Mouse (Mus musculus): ENCODE results near the gene Gper1. TPM values are rescaled to one million over a fixed set of nuclear protein-coding genes. Genes with fewer than 3 reads are reported as not detected.

Gene Gper1
- polyA plus RNA-seq, 1 experiment from 2014 or later: 0.17 TPM

GRCm38 (mm10) chr5:139449926-139450325 lies 27.0 kb downstream of the Gper1 start:
- ATAC-seq (ENCODE audit: low read depth) (peak; percentile 23; the same call in 1 of the 2 replicates), DNase-seq (no peak)
- no peak overlapping the region for H3K4me3 ChIP-seq (replicated peaks)
- no peak overlapping the region for H3K9ac ChIP-seq
- H3K27ac ChIP-seq: peak overlapping the region; percentile 41; the same call in 1 of the 2 replicates
- H3K27me3 ChIP-seq: no peaks in the 10 kb centered on the region
- no peaks in the 10 kb centered on the region for H3K9me3 ChIP-seq (replicated peaks)
- no peak overlapping the region for H3K4me2 ChIP-seq
- H3K4me1 ChIP-seq (replicated peaks): peaks cover 16% of the 10 kb centered on the region
- 48% methylated on average over 4 of the region's 4 CpGs for WGBS (ENCODE audit: insufficient replicate concordance)
- H3K36me3 ChIP-seq: peaks cover 12% of the 10 kb centered on the region

GRCm38 (mm10) chr5:139453031-139453430 lies 30.1 kb downstream of the Gper1 start:
- Histone ChIP-seq H3K36me3 (peaks cover 19% of the 10 kb centered on the region), H3K9me3 (replicated peaks) (no peaks in the 10 kb centered on the region), H3K9ac (no peak overlapping the region), H3K4me1 (replicated peaks) (peaks cover 16% of the 10 kb centered on the region), H3K27me3 (no peaks in the 10 kb centered on the region), H3K27ac (no peak overlapping the region), H3K4me2 (no peak overlapping the region), H3K4me3 (replicated peaks) (no peak overlapping the region)
- 84% methylated on average over 10 of the region's 10 CpGs for WGBS (ENCODE audit: insufficient replicate concordance)
- DNase-seq: no peak
- ATAC-seq (ENCODE audit: low read depth): no peak

GRCm38 (mm10) chr5:139455166-139455565 lies 32.2 kb downstream of the Gper1 start:
- Histone ChIP-seq H3K4me2 (no peak overlapping the region), H3K9me3 (replicated peaks) (no peaks in the 10 kb centered on the region), H3K36me3 (peaks cover 19% of the 10 kb centered on the region), H3K4me1 (replicated peaks) (peaks cover 19% of the 10 kb centered on the region), H3K27ac (no peak overlapping the region), H3K9ac (no peak overlapping the region), H3K27me3 (no peaks in the 10 kb centered on the region), H3K4me3 (replicated peaks) (no peak overlapping the region)
- WGBS (ENCODE audit: insufficient replicate concordance): 79% methylated on average over 12 of the region's 12 CpGs
- no peak for DNase-seq
- no peak for ATAC-seq (ENCODE audit: low read depth)

DNA sequence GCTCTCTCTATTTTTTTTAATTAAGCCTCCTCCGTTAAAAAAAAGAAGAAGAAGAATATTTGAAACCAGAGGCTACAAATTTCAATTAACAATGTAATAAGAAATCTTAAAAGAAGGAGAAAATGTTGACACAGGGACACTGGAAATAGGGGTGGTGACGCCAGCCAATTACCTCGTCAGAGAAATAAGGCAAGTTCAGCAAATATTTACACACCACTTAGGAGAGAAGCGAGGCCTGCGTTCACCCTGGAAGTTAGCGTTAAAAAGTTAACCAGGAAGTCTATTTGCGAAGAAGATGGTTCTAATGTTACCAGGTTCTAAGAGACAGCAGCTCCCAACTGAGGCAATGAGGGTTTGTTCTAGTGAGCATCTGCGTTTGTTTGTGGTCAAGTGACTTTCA lies 34.3 kb downstream of the Gper1 start:
- Histone ChIP-seq H3K4me1 (replicated peaks) (peaks cover 27% of the 10 kb centered on the region), H3K9ac (no peak overlapping the region), H3K4me3 (replicated peaks) (no peak overlapping the region), H3K9me3 (replicated peaks) (no peaks in the 10 kb centered on the region), H3K27me3 (no peaks in the 10 kb centered on the region), H3K27ac (no peak overlapping the region), H3K36me3 (peaks cover 12% of the 10 kb centered on the region), H3K4me2 (no peak overlapping the region)
- ATAC-seq (ENCODE audit: low read depth) (no peak), DNase-seq (no peak)
- WGBS (ENCODE audit: insufficient replicate concordance): 74% methylated on average over 8 of the region's 8 CpGs

- Histone ChIP-seq H3K36me3 (peaks cover 7% of the 10 kb centered on the region; the same call in 1 of the 2 replicates), H3K4me2 (peak overlapping the region; percentile 83), H3K4me1 (replicated peaks) (peaks cover 23% of the 10 kb centered on the region), H3K27me3 (no peaks in the 10 kb centered on the region), H3K4me3 (replicated peaks) (peak overlapping the region; percentile 69), H3K27ac (no peak overlapping the region), H3K9me3 (replicated peaks) (no peaks in the 10 kb centered on the region), H3K9ac (peak overlapping the region; percentile 69)
- 5% methylated on average over 10 of the region's 10 CpGs for WGBS (ENCODE audit: insufficient replicate concordance)
- DNase-seq: no peak
- ATAC-seq (ENCODE audit: low read depth): peak; percentile 32; the same call in 1 of the 2 replicates
Observed at GRCm38 (mm10) chr5:139459938-139460337, 37.0 kb downstream of the Gper1 start.

DNA sequence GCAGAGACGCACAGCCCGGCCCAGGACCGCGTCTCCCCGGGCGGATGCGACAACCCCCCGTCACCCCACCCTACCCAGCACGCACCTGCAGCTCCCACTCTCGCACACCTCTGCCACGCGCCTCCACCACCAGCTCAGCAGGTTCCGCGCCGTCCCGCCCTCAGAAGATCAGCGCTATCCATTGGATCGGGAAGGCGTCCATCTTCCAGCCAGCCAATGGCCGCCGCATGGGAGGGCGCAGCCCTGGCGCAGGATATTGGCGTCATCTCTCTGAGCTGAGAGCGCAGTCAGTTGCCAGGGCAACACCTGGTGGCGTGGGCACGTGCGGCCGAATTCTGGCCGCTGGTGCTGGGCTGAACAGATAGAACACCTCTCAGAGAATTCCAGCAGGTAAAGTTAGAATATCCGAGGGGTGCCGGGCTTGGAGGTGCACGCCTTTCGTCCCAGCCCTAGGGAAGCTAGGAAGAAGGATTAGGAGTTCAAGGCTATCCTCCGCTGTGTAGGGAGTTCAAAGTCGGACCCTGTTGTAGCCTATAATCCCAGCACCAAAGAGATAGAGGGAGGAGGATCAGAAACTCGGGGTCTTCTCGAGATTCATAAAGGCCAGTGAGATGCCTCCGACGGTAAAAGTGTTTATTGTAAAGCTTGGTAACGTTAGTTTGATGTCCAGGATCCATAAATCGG lies 37.6 kb downstream of the Gper1 start, which contains the start of gene 3110082I17Rik:
Gene 3110082I17Rik (minus strand): TSS at position 144 of the 684 bp plus-strand sequence.
- peak; percentile 94 for DNase-seq
- 5% methylated on average over 42 of the region's 42 CpGs for WGBS (ENCODE audit: insufficient replicate concordance)

GRCm38 (mm10) chr5:139464874-139465273 lies 41.9 kb downstream of the Gper1 start:
- Histone ChIP-seq H3K4me1 (replicated peaks) (peaks cover 15% of the 10 kb centered on the region), H3K27ac (no peak overlapping the region), H3K4me3 (replicated peaks) (no peak overlapping the region), H3K9me3 (replicated peaks) (no peaks in the 10 kb centered on the region), H3K27me3 (no peaks in the 10 kb centered on the region), H3K4me2 (no peak overlapping the region), H3K36me3 (no peaks in the 10 kb centered on the region), H3K9ac (no peak overlapping the region)
- WGBS (ENCODE audit: insufficient replicate concordance): 41% methylated on average over 4 of the region's 4 CpGs
- no peak for ATAC-seq (ENCODE audit: low read depth)
- no peak for DNase-seq

More for the DNA sequence above, 37.6 kb downstream of the Gper1 start, which contains the start of gene 3110082I17Rik:
- Histone ChIP-seq H3K27ac (no peak within 1 kb of the TSS), H3K4me1 (replicated peaks) (peaks cover 23% of the 10 kb centered on the region), H3K9ac (peak within 1 kb of the TSS; percentile 69), H3K36me3 (peaks cover 1% of the 10 kb centered on the region; the same call in 1 of the 2 replicates), H3K4me2 (peak within 1 kb of the TSS; percentile 83), H3K9me3 (replicated peaks) (no peaks in the 10 kb centered on the region), H3K4me3 (replicated peaks) (peak within 1 kb of the TSS; percentile 69), H3K27me3 (no peaks in the 10 kb centered on the region)
- ATAC-seq (ENCODE audit: low read depth): peak; percentile 98

DNA sequence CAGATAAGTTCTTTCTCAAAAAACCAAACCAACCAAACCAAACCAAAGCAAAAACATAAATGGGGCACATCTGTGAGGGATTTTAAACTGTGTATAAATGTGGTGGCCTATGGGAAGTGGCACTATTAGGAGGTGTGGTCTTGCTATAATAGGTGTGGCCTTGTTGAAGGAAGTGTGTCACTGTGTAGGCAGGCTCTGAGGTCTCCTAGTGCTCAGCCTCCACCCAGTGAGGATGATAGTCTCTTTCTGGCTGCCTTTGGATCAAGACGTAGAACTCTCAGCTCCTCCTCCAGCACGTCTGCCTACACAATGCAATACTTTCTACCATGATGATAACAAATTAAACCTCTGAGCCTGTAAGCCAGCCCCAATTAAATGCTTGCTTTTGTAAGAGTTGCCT lies 43.4 kb downstream of the Gper1 start:
- 46% methylated on average over 2 of the region's 2 CpGs for WGBS (ENCODE audit: insufficient replicate concordance)
- peak; percentile 61; the same call in 1 of the 2 replicates for ATAC-seq (ENCODE audit: low read depth)
- H3K4me3 ChIP-seq (replicated peaks): no peak overlapping the region

GRCm38 (mm10) chr5:139466801-139467200 lies 43.9 kb downstream of the Gper1 start:
- Histone ChIP-seq H3K4me2 (no peak overlapping the region), H3K9ac (no peak overlapping the region), H3K9me3 (replicated peaks) (no peaks in the 10 kb centered on the region), H3K27ac (no peak overlapping the region), H3K36me3 (peaks cover 7% of the 10 kb centered on the region), H3K27me3 (no peaks in the 10 kb centered on the region), H3K4me3 (replicated peaks) (no peak overlapping the region), H3K4me1 (replicated peaks) (peaks cover 7% of the 10 kb centered on the region; the same call in 1 of the 2 replicates)
- DNase-seq: no peak
- WGBS (ENCODE audit: insufficient replicate concordance): 52% methylated on average over 4 of the region's 4 CpGs
- ATAC-seq (ENCODE audit: low read depth): no peak

More for the DNA sequence above, 43.4 kb downstream of the Gper1 start:
- H3K9ac ChIP-seq: no peak overlapping the region
- H3K9me3 ChIP-seq (replicated peaks): no peaks in the 10 kb centered on the region
- H3K27me3 ChIP-seq: no peaks in the 10 kb centered on the region
- H3K27ac ChIP-seq: no peak overlapping the region
- peaks cover 7% of the 10 kb centered on the region; the same call in 1 of the 2 replicates for H3K4me1 ChIP-seq (replicated peaks)
- no peak for DNase-seq
- no peak overlapping the region for H3K4me2 ChIP-seq
- H3K36me3 ChIP-seq: peaks cover 3% of the 10 kb centered on the region

DNA sequence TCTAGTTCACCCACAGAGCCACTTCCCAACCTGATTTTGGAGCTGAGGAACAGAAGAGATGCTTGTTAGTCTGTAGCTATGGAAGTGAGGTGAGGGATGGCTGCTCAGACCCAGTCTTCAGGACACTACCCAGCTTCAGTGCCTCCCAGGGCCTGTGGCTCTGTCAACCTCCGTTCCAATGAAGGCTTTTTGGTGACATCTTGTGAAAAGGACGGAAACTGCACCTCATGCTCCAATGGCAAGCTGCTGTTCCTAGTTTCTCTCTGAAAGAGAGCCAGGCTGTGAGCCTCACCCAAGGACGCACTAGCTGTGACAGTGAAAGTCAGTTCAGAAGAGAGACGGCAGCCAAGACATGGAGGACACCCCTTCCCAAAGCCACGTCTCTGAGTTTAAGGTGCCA lies 45.0 kb downstream of the Gper1 start:
- Histone ChIP-seq H3K36me3 (peaks cover 19% of the 10 kb centered on the region), H3K9ac (no peak overlapping the region), H3K27me3 (no peaks in the 10 kb centered on the region), H3K9me3 (replicated peaks) (no peaks in the 10 kb centered on the region), H3K4me2 (no peak overlapping the region), H3K4me1 (replicated peaks) (peaks cover 7% of the 10 kb centered on the region; the same call in 1 of the 2 replicates), H3K27ac (no peak overlapping the region), H3K4me3 (replicated peaks) (no peak overlapping the region)
- WGBS (ENCODE audit: insufficient replicate concordance): 57% methylated on average over 5 of the region's 5 CpGs
- DNase-seq (no peak), ATAC-seq (ENCODE audit: low read depth) (no peak)

- Histone ChIP-seq H3K27ac (no peak overlapping the region), H3K27me3 (no peaks in the 10 kb centered on the region), H3K36me3 (peaks cover 85% of the 10 kb centered on the region), H3K4me1 (replicated peaks) (no peaks in the 10 kb centered on the region), H3K4me3 (replicated peaks) (no peak overlapping the region), H3K4me2 (no peak overlapping the region), H3K9ac (no peak overlapping the region), H3K9me3 (replicated peaks) (no peaks in the 10 kb centered on the region)
- DNase-seq (no peak), ATAC-seq (ENCODE audit: low read depth) (no peak)
- WGBS (ENCODE audit: insufficient replicate concordance): 80% methylated on average over 9 of the region's 9 CpGs
Observed at GRCm38 (mm10) chr5:139474741-139475140, 51.8 kb downstream of the Gper1 start.

Measured in liver, embryonic 13.5 days (tissue).